Mouse (Mus musculus): ENCODE measurements around the gene Mcm8.

Gene Mcm8

GRCm38 (mm10) chr2:132815608-132816314, at the start of gene Mcm8, which contains the start of gene Trmt6:
Mcm8 (plus strand) TSS chr2:132816141.
Trmt6 (minus strand) TSS chr2:132816055.
- DNase-seq, result peak; percentile 90

GRCm38 (mm10) chr2:132770822-132771221, 45.1 kb upstream of the Mcm8 start:
- DNase-seq, result no peak

- DNase-seq, result no peak
Observed at GRCm38 (mm10) chr2:132780978-132781377, 35.0 kb upstream of the Mcm8 start, which contains the start of gene Chgb. Chgb (plus strand) TSS chr2:132781278.

- peak; percentile 88 for DNase-seq
Observed at GRCm38 (mm10) chr2:132781439-132782068, 34.4 kb upstream of the Mcm8 start.

- DNase-seq, result no peak
Observed at GRCm38 (mm10) chr2:132784039-132784438, 31.9 kb upstream of the Mcm8 start.

GRCm38 (mm10) chr2:132793441-132794203, 22.3 kb upstream of the Mcm8 start:
- no peak for DNase-seq

GRCm38 (mm10) chr2:132794204-132794586, 21.7 kb upstream of the Mcm8 start:
- no peak for DNase-seq

- DNase-seq, result no peak
Observed at GRCm38 (mm10) chr2:132802976-132803375, 13.0 kb upstream of the Mcm8 start.

GRCm38 (mm10) chr2:132841071-132841470, 25.1 kb downstream of the Mcm8 start:
- no peak for DNase-seq

- peak; percentile 95 for DNase-seq
Observed at GRCm38 (mm10) chr2:132846407-132847358, 30.7 kb downstream of the Mcm8 start, which contains the start of gene Crls1. Crls1 (plus strand) TSS chr2:132846666.

GRCm38 (mm10) chr2:132847581-132847980, 31.6 kb downstream of the Mcm8 start:
- no peak for DNase-seq

GRCm38 (mm10) chr2:132848361-132848760, 32.4 kb downstream of the Mcm8 start:
- DNase-seq, result no peak

- no peak for DNase-seq
Observed at GRCm38 (mm10) chr2:132849141-132849540, 33.2 kb downstream of the Mcm8 start.

- no peak for DNase-seq
Observed at GRCm38 (mm10) chr2:132853051-132853450, 37.1 kb downstream of the Mcm8 start.

- DNase-seq, result no peak
Observed at GRCm38 (mm10) chr2:132856333-132856732, 40.4 kb downstream of the Mcm8 start.

- no peak for DNase-seq
Observed at GRCm38 (mm10) chr2:132860435-132860834, 44.5 kb downstream of the Mcm8 start.

- DNase-seq, result no peak
Observed at GRCm38 (mm10) chr2:132861456-132861855, 45.5 kb downstream of the Mcm8 start.

GRCm38 (mm10) chr2:132863325-132863724, 47.4 kb downstream of the Mcm8 start:
- DNase-seq, result no peak

- DNase-seq, result no peak
Observed at GRCm38 (mm10) chr2:132867521-132867920, 51.6 kb downstream of the Mcm8 start.

- no peak for DNase-seq
Observed at GRCm38 (mm10) chr2:132869682-132870081, 53.7 kb downstream of the Mcm8 start.

GRCm38 (mm10) chr2:132870286-132870685, 54.3 kb downstream of the Mcm8 start:
- no peak for DNase-seq

- DNase-seq, result no peak
Observed at GRCm38 (mm10) chr2:132871663-132872062, 55.7 kb downstream of the Mcm8 start.

Data from right cerebral cortex, postnatal 25 days (tissue).